Mouse (Mus musculus): ENCODE data around the gene Upp1.
A peak's percentile ranks its signal among the peaks of the same experiment; 100 is the strongest.

The Upp1 gene

GRCm38 (mm10) chr11:9118050-9118420 is at the start of gene Upp1:
Upp1 (plus strand) TSS chr11:9118103.
- no peak for TF ChIP-seq GATA4 (IDR thresholded peaks at IDR 0.05; ENCODE audit: insufficient replicate concordance, low read length)

GRCm38 (mm10) chr11:9076444-9076843 is 41.5 kb upstream of the Upp1 start:
- TF ChIP-seq GATA4 (IDR thresholded peaks at IDR 0.05; ENCODE audit: insufficient replicate concordance, low read length), result no peak

- no peak for TF ChIP-seq GATA4 (IDR thresholded peaks at IDR 0.05; ENCODE audit: insufficient replicate concordance, low read length)
Observed at GRCm38 (mm10) chr11:9113189-9113588, 4.7 kb upstream of the Upp1 start.

GRCm38 (mm10) chr11:9115367-9116120 is 2.4 kb upstream of the Upp1 start:
- TF ChIP-seq GATA4 (IDR thresholded peaks at IDR 0.05; ENCODE audit: insufficient replicate concordance, low read length), result no peak

- TF ChIP-seq GATA4 (IDR thresholded peaks at IDR 0.05; ENCODE audit: insufficient replicate concordance, low read length), result no peak
Observed at GRCm38 (mm10) chr11:9116121-9116520, 1.8 kb upstream of the Upp1 start.

- TF ChIP-seq GATA4 (IDR thresholded peaks at IDR 0.05; ENCODE audit: insufficient replicate concordance, low read length), result no peak
Observed at GRCm38 (mm10) chr11:9116916-9117315, 987 bp upstream of the Upp1 start.

- peak; percentile 84; the same call in 1 of the 2 replicates for TF ChIP-seq GATA4 (IDR thresholded peaks at IDR 0.05; ENCODE audit: insufficient replicate concordance, low read length)
Observed at GRCm38 (mm10) chr11:9117358-9118049, 399 bp upstream of the Upp1 start.

- peak; percentile 47; the same call in 1 of the 2 replicates for TF ChIP-seq GATA4 (IDR thresholded peaks at IDR 0.05; ENCODE audit: insufficient replicate concordance, low read length)
Observed at GRCm38 (mm10) chr11:9118421-9119121, 668 bp downstream of the Upp1 start.

GRCm38 (mm10) chr11:9119231-9120020 is 1.5 kb downstream of the Upp1 start:
- TF ChIP-seq GATA4 (IDR thresholded peaks at IDR 0.05; ENCODE audit: insufficient replicate concordance, low read length), result no peak

GRCm38 (mm10) chr11:9122315-9122714 is 4.4 kb downstream of the Upp1 start:
- no peak for TF ChIP-seq GATA4 (IDR thresholded peaks at IDR 0.05; ENCODE audit: insufficient replicate concordance, low read length)

- no peak for TF ChIP-seq GATA4 (IDR thresholded peaks at IDR 0.05; ENCODE audit: insufficient replicate concordance, low read length)
Observed at GRCm38 (mm10) chr11:9126373-9127107, 8.6 kb downstream of the Upp1 start.

- TF ChIP-seq GATA4 (IDR thresholded peaks at IDR 0.05; ENCODE audit: insufficient replicate concordance, low read length), result no peak
Observed at GRCm38 (mm10) chr11:9128110-9128509, 10.2 kb downstream of the Upp1 start.

GRCm38 (mm10) chr11:9129528-9129927 is 11.6 kb downstream of the Upp1 start:
- no peak for TF ChIP-seq GATA4 (IDR thresholded peaks at IDR 0.05; ENCODE audit: insufficient replicate concordance, low read length)

- no peak for TF ChIP-seq GATA4 (IDR thresholded peaks at IDR 0.05; ENCODE audit: insufficient replicate concordance, low read length)
Observed at GRCm38 (mm10) chr11:9131688-9132087, 13.8 kb downstream of the Upp1 start.

Data from liver, adult (tissue).